Mouse (Mus musculus) myocyte (in vitro differentiated cells): ENCODE results near the gene Brca2. TPM values are rescaled to one million over a fixed set of nuclear protein-coding genes. Genes with fewer than 3 reads are reported as not detected.

ENCODE experiments used
- H3K27me3 ChIP-seq: one replicate; pipeline ENCODE4 v1.6.1; 2011; ENCODE audit not compliant: control insufficient read depth, insufficient read depth, insufficient read length
- H3K36me3 ChIP-seq: one replicate; pipeline ENCODE4 v1.6.1; 2011; ENCODE audit not compliant: control insufficient read depth, insufficient read depth
- H3K4me2 ChIP-seq: one replicate; pipeline ENCODE4 v1.6.1; 2011; ENCODE audit warnings: low read depth, control low read depth
- H3K4me3 ChIP-seq: one replicate; pipeline ENCODE4 v1.5.1; 2011; ENCODE audit warnings: mild to moderate bottlenecking, control low read depth, moderate library complexity
- H3K79me2 ChIP-seq: one replicate; pipeline ENCODE4 v1.6.1; 2011; ENCODE audit not compliant: control insufficient read depth, insufficient read depth
- H3ac ChIP-seq: one replicate; pipeline ENCODE4 v1.6.1; 2011; ENCODE audit not compliant: control insufficient read depth, insufficient read length
- CEBPB ChIP-seq: IDR thresholded peaks from 2 replicates; pipeline ENCODE4 v1.6.1; 2011; ENCODE audit warnings: mild to moderate bottlenecking, moderate library complexity; ENCODE audit not compliant: poor library complexity, insufficient read depth, severe bottlenecking
- E2F4 ChIP-seq: IDR thresholded peaks from one replicate; pipeline ENCODE4 v1.6.1; 2011; ENCODE audit warnings: mild to moderate bottlenecking, control low read depth, moderate library complexity; ENCODE audit not compliant: insufficient read depth
- MAX ChIP-seq: IDR thresholded peaks from one replicate; pipeline ENCODE4 v1.6.1; 2011; ENCODE audit warnings: low read depth, mild to moderate bottlenecking, control low read depth
- MYOD1 ChIP-seq, 3 experiments: IDR thresholded peaks; one replicate each; pipeline ENCODE4 v1.6.1; 2011; ENCODE audit warnings: control low read depth in 2 of 3, low read depth in 2 of 3, mild to moderate bottlenecking in 2 of 3, moderate library complexity in 1 of 3; ENCODE audit not compliant: insufficient read length in 2 of 3, control insufficient read depth in 1 of 3
- MYOG ChIP-seq, 3 experiments: IDR thresholded peaks; one replicate each; pipeline ENCODE4 v1.6.1; 2011; ENCODE audit warnings: control low read depth in 2 of 3, low read depth in 2 of 3, mild to moderate bottlenecking in 2 of 3; ENCODE audit not compliant: insufficient read length in 2 of 3, control insufficient read depth in 1 of 3, insufficient read depth in 1 of 3
- POLR2A ChIP-seq: IDR thresholded peaks from one replicate; pipeline ENCODE4 v1.6.1; 2011; ENCODE audit warnings: low read depth, mild to moderate bottlenecking, control low read depth, moderate library complexity; ENCODE audit not compliant: insufficient read length
- POLR2AphosphoS2 ChIP-seq: IDR thresholded peaks from one replicate; pipeline ENCODE4 v1.6.1; 2011; ENCODE audit warnings: low read depth, control low read depth; ENCODE audit not compliant: insufficient read length
- REST ChIP-seq: IDR thresholded peaks from one replicate; pipeline ENCODE4 v1.6.1; 2011; ENCODE audit warnings: mild to moderate bottlenecking, control low read depth, moderate library complexity; ENCODE audit not compliant: insufficient read depth, insufficient read length
- SRF ChIP-seq: IDR thresholded peaks from one replicate; pipeline ENCODE4 v1.6.1; 2011; ENCODE audit warnings: low read depth; ENCODE audit not compliant: control insufficient read depth, insufficient read length
- TCF12 ChIP-seq: IDR thresholded peaks from one replicate; pipeline ENCODE4 v1.6.1; 2011; ENCODE audit warnings: mild to moderate bottlenecking, control low read depth; ENCODE audit not compliant: poor library complexity, insufficient read depth, severe bottlenecking
- TCF3 ChIP-seq: IDR thresholded peaks from one replicate; pipeline ENCODE4 v1.6.1; 2011; ENCODE audit warnings: low read depth, control low read depth; ENCODE audit not compliant: insufficient read length
- USF1 ChIP-seq: IDR thresholded peaks from one replicate; pipeline ENCODE4 v1.6.1; 2011; ENCODE audit warnings: low read depth, mild to moderate bottlenecking, control low read depth, moderate library complexity
- polyA plus RNA-seq: library from polyadenylated mRNA; unstranded; fragments of >200 nt; fragmentation: generic; extraction: Trizol; gene quantifications from one replicate; pipeline ENCODE4 v1.2.1, GENCODE M21; 2012; ENCODE audit warnings: missing spikeins

Gene Brca2
- polyA plus RNA-seq, 1 experiment: 2.1 TPM

DNA sequence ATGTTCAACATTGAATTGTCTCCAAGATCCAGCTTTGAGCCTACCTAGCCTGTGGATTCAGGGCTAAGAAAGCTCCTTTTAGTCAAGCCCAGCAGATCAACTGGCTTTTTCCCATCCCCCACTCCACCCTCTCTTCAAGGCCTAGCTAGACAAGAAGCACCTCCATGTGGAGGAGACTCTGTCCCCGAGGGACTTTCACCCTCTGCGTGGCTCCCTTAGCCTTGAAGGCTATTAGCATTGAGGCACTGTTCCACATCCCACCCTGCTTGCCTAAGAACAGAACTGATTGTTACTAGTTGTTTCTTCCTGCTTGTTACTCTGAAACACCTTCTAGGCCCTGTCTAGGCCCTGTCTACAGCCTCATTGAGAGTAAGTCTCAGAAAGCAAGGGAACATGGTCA is 67.5 kb downstream of the Brca2 start:
- H3ac ChIP-seq: no peak overlapping the region
- no peaks in the 10 kb centered on the region for H3K27me3 ChIP-seq
- no peaks in the 10 kb centered on the region for H3K36me3 ChIP-seq
- H3K79me2 ChIP-seq: no peaks in the 10 kb centered on the region
- TF ChIP-seq MYOG (IDR thresholded peaks at IDR 0.05; ENCODE audit: control insufficient read depth in 1 of 3, insufficient read depth in 1 of 3, insufficient read length in 2 of 3, low read depth in 2 of 3) (no peak), TCF3 (no peak), POLR2A (no peak), SRF (no peak), TCF12 (no peak), POLR2AphosphoS2 (no peak), USF1 (no peak), MYOD1 (IDR thresholded peaks at IDR 0.05; ENCODE audit: control insufficient read depth in 1 of 3, insufficient read length in 2 of 3, low read depth in 2 of 3) (no peak), MAX (no peak)
- no peak overlapping the region for H3K4me2 ChIP-seq
- H3K4me3 ChIP-seq: no peak overlapping the region

DNA sequence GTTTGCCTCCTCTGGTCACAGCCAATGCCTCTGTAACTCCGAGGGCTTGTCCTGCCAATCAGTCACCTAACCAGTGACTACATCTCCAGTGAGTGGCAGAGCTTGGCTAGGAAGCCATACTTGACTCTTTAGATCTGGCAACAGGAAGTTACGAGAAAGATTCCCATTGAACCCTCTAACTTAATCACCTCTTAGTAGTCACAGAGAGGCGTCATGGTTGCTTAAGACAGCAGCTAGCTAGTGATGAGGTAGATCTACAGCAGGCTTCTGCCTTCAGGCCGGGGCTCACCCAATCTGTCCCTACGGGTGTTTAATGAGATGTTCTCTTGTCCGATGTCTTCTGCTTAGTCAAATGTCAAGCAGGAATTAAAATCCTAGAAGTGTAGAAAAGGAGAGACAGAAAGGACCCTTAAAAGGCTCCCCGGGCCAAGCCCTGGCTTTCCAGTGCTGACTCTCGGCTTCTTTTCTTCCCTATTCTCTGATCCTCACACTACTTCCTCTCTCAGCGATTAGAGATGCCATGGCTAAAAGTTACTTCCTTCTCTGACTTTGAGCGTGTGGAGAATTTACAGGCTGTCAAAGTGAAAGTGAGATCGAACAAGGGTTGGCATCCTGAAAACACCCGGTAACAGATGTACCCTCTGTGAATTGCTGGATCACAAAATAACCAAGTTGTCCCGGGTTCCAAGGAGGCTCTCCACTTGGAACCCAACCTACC is 69.9 kb downstream of the Brca2 start:
- Histone ChIP-seq H3ac (no peak overlapping the region), H3K36me3 (no peaks in the 10 kb centered on the region), H3K4me3 (no peak overlapping the region), H3K79me2 (no peaks in the 10 kb centered on the region), H3K27me3 (no peaks in the 10 kb centered on the region), H3K4me2 (no peak overlapping the region)
- no peak for TF ChIP-seq USF1
- TF ChIP-seq POLR2AphosphoS2: no peak
- no peak for TF ChIP-seq TCF12
- TF ChIP-seq POLR2A: no peak
- no peak for TF ChIP-seq E2F4
- TF ChIP-seq MYOD1 (IDR thresholded peaks at IDR 0.05; ENCODE audit: control insufficient read depth in 1 of 3, insufficient read length in 2 of 3, low read depth in 2 of 3): no peak
- no peak for TF ChIP-seq CEBPB
- TF ChIP-seq REST: no peak
- TF ChIP-seq MYOG (IDR thresholded peaks at IDR 0.05; ENCODE audit: control insufficient read depth in 1 of 3, insufficient read depth in 1 of 3, insufficient read length in 2 of 3, low read depth in 2 of 3): no peak
- no peak for TF ChIP-seq MAX
- no peak for TF ChIP-seq SRF
- no peak for TF ChIP-seq TCF3

GRCm38 (mm10) chr5:150592904-150593755 is 70.7 kb downstream of the Brca2 start:
- peak overlapping the region; percentile 18 for H3K4me2 ChIP-seq
- no peaks in the 10 kb centered on the region for H3K36me3 ChIP-seq
- TF ChIP-seq TCF12: no peak
- TF ChIP-seq REST: no peak
- TF ChIP-seq CEBPB: no peak
- TF ChIP-seq E2F4: no peak
- no peak for TF ChIP-seq MAX
- TF ChIP-seq USF1: no peak
- no peak for TF ChIP-seq POLR2AphosphoS2
- TF ChIP-seq POLR2A: no peak
- no peak for TF ChIP-seq MYOG (IDR thresholded peaks at IDR 0.05; ENCODE audit: control insufficient read depth in 1 of 3, insufficient read depth in 1 of 3, insufficient read length in 2 of 3, low read depth in 2 of 3)
- TF ChIP-seq MYOD1 (IDR thresholded peaks at IDR 0.05; ENCODE audit: control insufficient read depth in 1 of 3, insufficient read length in 2 of 3, low read depth in 2 of 3): no peak
- no peak for TF ChIP-seq TCF3
- no peak for TF ChIP-seq SRF
- H3K27me3 ChIP-seq: no peaks in the 10 kb centered on the region
- H3K79me2 ChIP-seq: no peaks in the 10 kb centered on the region
- H3K4me3 ChIP-seq: peak overlapping the region; percentile 25
- peak overlapping the region; percentile 66 for H3ac ChIP-seq

DNA sequence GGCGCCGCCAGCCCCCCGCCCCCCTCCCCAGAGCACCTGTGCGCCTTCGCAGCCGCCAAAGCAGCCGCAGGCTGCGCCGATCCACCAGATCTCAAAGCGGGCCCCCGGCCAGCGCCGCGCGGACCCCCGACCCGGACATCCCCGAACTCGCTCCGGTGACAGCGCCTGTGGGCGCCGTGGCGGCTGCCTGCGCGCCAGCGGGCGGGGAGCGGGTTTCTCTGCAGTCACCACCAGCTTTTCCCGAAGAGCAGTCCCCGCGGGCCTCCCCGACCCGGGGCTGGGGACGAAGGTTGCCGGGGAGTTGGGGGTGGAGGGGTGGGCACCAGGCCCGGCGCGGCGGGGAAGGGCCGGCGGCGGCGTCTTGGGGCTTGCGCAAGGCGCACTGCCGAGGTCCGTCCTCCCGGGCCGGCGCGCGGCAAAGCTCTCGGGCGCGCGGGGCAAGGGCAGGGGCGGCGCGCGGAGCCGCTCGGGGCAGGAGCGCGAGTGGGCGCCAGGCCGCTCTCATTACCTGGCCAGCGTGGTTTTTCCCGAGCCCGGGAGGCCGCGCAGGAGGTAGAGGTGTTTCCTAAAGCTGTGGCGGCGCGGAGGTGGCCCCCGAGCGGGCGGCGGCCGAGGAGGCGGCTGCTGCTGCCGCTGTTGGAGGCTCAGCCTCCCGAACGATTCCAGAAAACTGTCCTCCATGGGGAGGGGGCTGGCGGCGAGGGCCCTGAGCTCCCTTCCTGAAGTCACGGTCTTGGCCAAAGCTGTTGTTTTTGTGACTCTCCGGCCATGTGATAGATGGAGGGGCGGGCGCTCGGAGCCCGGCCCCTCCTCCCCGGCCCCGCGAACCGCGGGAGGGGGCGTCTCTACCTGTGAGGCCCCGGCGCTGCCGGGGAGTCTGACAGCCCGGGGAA is 71.6 kb downstream of the Brca2 start:
- Histone ChIP-seq H3K27me3 (no peaks in the 10 kb centered on the region), H3K36me3 (no peaks in the 10 kb centered on the region), H3K4me2 (peak overlapping the region; percentile 75), H3K79me2 (no peaks in the 10 kb centered on the region), H3K4me3 (peak overlapping the region; percentile 25), H3ac (peak overlapping the region; percentile 66)
- TF ChIP-seq MYOD1 (IDR thresholded peaks at IDR 0.05; ENCODE audit: control insufficient read depth in 1 of 3, insufficient read length in 2 of 3, low read depth in 2 of 3): no peak
- TF ChIP-seq E2F4: no peak
- no peak for TF ChIP-seq POLR2A
- TF ChIP-seq SRF: no peak
- no peak for TF ChIP-seq REST
- no peak for TF ChIP-seq USF1
- no peak for TF ChIP-seq TCF3
- no peak for TF ChIP-seq TCF12
- no peak for TF ChIP-seq MAX
- no peak for TF ChIP-seq CEBPB
- TF ChIP-seq MYOG (IDR thresholded peaks at IDR 0.05; ENCODE audit: control insufficient read depth in 1 of 3, insufficient read depth in 1 of 3, insufficient read length in 2 of 3, low read depth in 2 of 3): no peak
- TF ChIP-seq POLR2AphosphoS2: no peak
